Mouse (Mus musculus) G1E (cell line): ENCODE measurements around the gene Ugt1a7c.
"Not testable (repeated sequence)": the region's sequence is repeated elsewhere in the genome, so short reads cannot be mapped to it uniquely, and the experiment has no call there.

Source experiments
- CTCF ChIP-seq: IDR thresholded peaks from 2 replicates; pipeline ENCODE4 v1.5.1; 2012; ENCODE audit warnings: low read depth, low read length, inconsistent platforms, mixed read lengths
- GATA1 ChIP-seq: IDR thresholded peaks from 2 replicates; pipeline ENCODE4 v1.6.1; 2012; ENCODE audit warnings: borderline replicate concordance, low read length, inconsistent platforms, mixed read lengths

GRCm38 (mm10) chr1:88047408-88047807, 47.5 kb upstream of the Ugt1a7c start:
- not testable (repeated sequence) for TF ChIP-seq GATA1, CTCF
